Mouse (Mus musculus) kidney, adult 2 months (tissue): ENCODE data around the gene Tbp. TPM values are rescaled to one million over a fixed set of nuclear protein-coding genes. Genes with fewer than 3 reads are reported as not detected.

Experiments used
- DNase-seq: peaks from one replicate; pipeline ENCODE4 v3.0.0; 2021
- H3K27ac ChIP-seq: fragments of 200-500 bp; 2 replicates; pipeline ENCODE4 v1.5.1; 2012; ENCODE audit warnings: low read depth, low read length, control low read depth, inconsistent platforms; ENCODE audit not compliant: insufficient read depth
- H3K27me3 ChIP-seq: fragments of 200-500 bp; replicated peaks from 2 replicates; pipeline ENCODE4 v1.6.1; 2012; ENCODE audit warnings: mild to moderate bottlenecking, moderate library complexity, low read length, inconsistent platforms; ENCODE audit not compliant: control insufficient read depth, insufficient read depth
- H3K36me3 ChIP-seq: fragments of 200-500 bp; 2 replicates; pipeline ENCODE4 v1.6.1; 2012; ENCODE audit warnings: mild to moderate bottlenecking, moderate library complexity, low read length, inconsistent platforms; ENCODE audit not compliant: control insufficient read depth, insufficient read depth
- H3K4me1 ChIP-seq: fragments of 200-500 bp; 2 replicates; pipeline ENCODE4 v1.6.1; 2011; ENCODE audit warnings: low read length; ENCODE audit not compliant: control insufficient read depth, insufficient read depth
- H3K4me3 ChIP-seq: fragments of 200-500 bp; 2 replicates; pipeline ENCODE4 v1.5.1; 2011; ENCODE audit warnings: mild to moderate bottlenecking, low read depth, low read length, control low read depth; ENCODE audit not compliant: insufficient read depth
- CTCF ChIP-seq: fragments of 200-500 bp; conservative IDR thresholded peaks from 2 replicates; pipeline ENCODE4 v1.5.1; 2011; ENCODE audit warnings: low read depth, mild to moderate bottlenecking, control low read depth, low read length, moderate library complexity, mixed read lengths; ENCODE audit not compliant: insufficient read depth, insufficient read length
- POLR2A ChIP-seq: fragments of 200-500 bp; IDR thresholded peaks from one replicate; pipeline ENCODE4 v1.6.1; 2011; ENCODE audit warnings: low read depth, low read length, control low read depth
- WGBS: fragments of 180-500 bp; shearing (Covaris S2); methylation state at CpG from one replicate; pipeline ENCODE4 v1.1.7; 2018; 5-methylcytosine and 5-hydroxymethylcytosine counted together
- polyA plus RNA-seq: library from polyadenylated mRNA; depleted of rRNA; stranded (reverse); fragments of >200 nt; gene quantifications from 2 replicates; pipeline ENCODE4 v1.2.3, GENCODE M21; 2012; rRNA removed

The Tbp gene
- polyA plus RNA-seq, 1 experiment = 44.8 TPM

DNA sequence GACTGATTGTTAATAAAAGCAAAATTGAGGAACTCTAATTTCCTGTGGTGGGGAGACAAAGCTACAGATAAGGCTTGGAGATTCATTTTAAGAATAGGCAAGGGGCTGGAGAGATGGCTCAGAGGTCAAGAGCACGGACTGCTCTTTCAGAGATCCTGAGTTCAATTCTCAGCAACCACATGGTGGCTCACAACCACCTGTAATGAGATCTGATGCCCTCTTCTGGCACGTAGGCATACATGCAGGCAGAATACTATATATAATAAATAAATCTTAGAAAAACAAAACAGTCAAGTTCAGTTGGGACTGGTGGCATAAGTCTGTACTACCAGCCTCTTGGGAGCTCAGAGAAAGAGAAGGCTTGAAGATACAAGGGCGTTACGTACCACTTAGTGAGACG, 67.2 kb downstream of the Tbp start:
- H3K27me3 ChIP-seq = no peaks in the 10 kb centered on the region
- DNase-seq = no peak
- H3K36me3 ChIP-seq = no peaks in the 10 kb centered on the region
- no peak overlapping the region for H3K27ac ChIP-seq
- no peak overlapping the region for H3K4me3 ChIP-seq
- H3K4me1 ChIP-seq = 0 out of 2 replicates have a peak, but pooled peaks cover 5% of the 10 kb centered on the region
- 79% methylated on average over 5 of the region's 5 CpGs for WGBS
- TF ChIP-seq POLR2A (no peak), CTCF (no peak)

DNA sequence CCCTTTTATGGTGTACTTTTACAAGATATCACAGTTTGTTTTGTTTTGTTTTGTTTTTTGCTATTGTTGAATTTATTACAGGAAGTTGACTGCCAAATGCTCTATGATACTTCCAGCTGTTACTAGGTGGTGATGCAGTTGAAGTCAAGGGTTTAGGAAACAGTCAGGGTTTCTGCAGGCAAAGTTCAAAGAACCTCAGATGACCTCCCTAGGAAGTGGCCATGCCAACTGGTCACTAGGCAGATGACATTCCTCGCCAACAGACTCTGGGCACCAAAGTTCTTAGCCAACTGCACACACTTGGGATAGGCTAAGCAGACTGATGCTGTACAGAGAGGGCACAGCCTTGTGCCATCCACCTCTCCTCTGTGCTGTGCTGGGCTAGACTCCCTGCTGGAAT, 75.4 kb downstream of the Tbp start:
- DNase-seq = no peak
- Histone ChIP-seq H3K4me1 (no peaks in the 10 kb centered on the region), H3K4me3 (no peak overlapping the region), H3K27me3 (no peaks in the 10 kb centered on the region), H3K27ac (no peak overlapping the region), H3K36me3 (no peaks in the 10 kb centered on the region)
- WGBS = 53% methylated on average over 1 of the region's 1 CpGs
- no peak for TF ChIP-seq CTCF

DNA sequence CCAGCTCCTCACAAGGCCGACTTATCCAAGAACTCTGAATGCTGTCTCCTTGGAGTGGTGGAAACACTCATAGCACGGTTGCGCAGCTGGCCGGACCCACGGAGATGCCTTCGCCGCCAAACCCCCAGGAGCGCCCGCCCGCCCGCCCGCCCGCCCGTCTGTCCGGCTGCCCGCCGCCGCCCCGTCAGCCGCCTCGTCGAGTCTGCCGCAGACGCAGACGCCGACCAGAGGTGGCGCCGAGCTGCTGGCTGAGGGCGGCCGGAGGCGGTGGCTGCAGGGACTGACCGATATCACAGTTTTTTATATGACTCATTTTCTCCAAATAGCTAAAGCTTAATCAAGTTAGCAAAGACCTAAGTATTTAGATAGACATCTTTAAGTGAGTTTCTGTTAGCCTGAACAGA, 77.6 kb downstream of the Tbp start:
- Histone ChIP-seq H3K27me3 (no peaks in the 10 kb centered on the region), H3K36me3 (no peaks in the 10 kb centered on the region), H3K4me3 (no peak overlapping the region), H3K27ac (no peak overlapping the region), H3K4me1 (no peaks in the 10 kb centered on the region)
- DNase-seq = peak; percentile 41
- TF ChIP-seq CTCF (0 out of 2 replicates have a peak, but pooled peaks have one; percentile 20), POLR2A (no peak)
- 2% methylated on average over 32 of the region's 32 CpGs for WGBS

Other genes with a start within 250 kb of the Tbp start
- gene Dll1, start 123.0 kb upstream of the Tbp start, polyA plus RNA-seq = 12.3 and 14.1 TPM in 2 replicates
- gene Fam120b, start 103.7 kb upstream of the Tbp start, polyA plus RNA-seq = 11.7 and 12.3 TPM in 2 replicates
- gene Psmb1, start 137 bp upstream of the Tbp start, polyA plus RNA-seq = 106 and 107 TPM in 2 replicates
- gene Pdcd2, start 27.4 kb downstream of the Tbp start, polyA plus RNA-seq = 19.2 and 23.4 TPM in 2 replicates
- gene Prdm9, start 64.5 kb downstream of the Tbp start, polyA plus RNA-seq = 2.5 and 2.9 TPM in 2 replicates
- 3.7 and 3.9 TPM in 2 replicates for gene Chd1, start 205.1 kb downstream of the Tbp start, polyA plus RNA-seq